In the genomic region with DNA sequence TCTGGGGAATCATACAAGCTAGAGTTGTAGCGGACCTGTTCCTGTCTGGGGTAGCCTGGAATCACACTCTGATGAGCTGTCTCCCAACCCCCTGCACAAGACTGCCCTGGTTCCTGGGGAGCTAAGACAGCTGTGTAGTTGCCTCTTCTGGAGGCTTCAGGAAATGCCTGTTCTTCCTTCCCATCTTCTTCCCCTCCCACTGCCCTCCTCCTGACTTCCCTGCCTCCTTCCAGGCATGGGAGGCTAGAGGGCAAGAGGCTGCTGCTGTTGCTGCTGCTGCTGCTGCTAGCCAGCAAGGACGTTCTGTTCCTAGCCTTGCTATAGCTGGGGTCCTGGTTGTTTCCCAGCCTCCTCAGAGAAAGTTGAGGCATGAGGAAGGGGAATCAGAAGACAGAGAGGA, we compare ENCODE assay signal across 14 mouse cellular contexts. TPM values are rescaled to one million over a fixed set of nuclear protein-coding genes. Genes with fewer than 3 reads are reported as not detected.
DNase-seq lines count a peak whose midpoint lies in the region; ATAC-seq and TF ChIP-seq lines count a peak whose summit lies in the region.
"Had no signal": no experiment of that assay in that cellular context is flagged by ENCODE, and none has a peak within 500 bp of the region (broad histone marks: within the 10 kb centered on the region; RNA-seq: fewer than 3 reads in every experiment).

No protein-coding gene starts in this region.

- no peak overlapping the region for H3K4me3 ChIP-seq in liver, adult 2 months (ENCODE audit: insufficient read depth, low read depth, low read length)
- H3K4me3 ChIP-seq in liver, embryonic 11.5 days (ENCODE audit: low read depth, low read length), result no peak overlapping the region
- H3K4me3 ChIP-seq in limb, embryonic 11.5 days (ENCODE audit: low read depth, low read length), result no peak overlapping the region
- no peak overlapping the region for H3K4me3 ChIP-seq in stomach, postnatal 0 days (ENCODE audit: low read depth, low read length)
- H3K4me3 ChIP-seq in hindbrain, embryonic 14.5 days (replicated peaks; ENCODE audit: low read length), result no peak overlapping the region
- H3K4me3 ChIP-seq in hindbrain, postnatal 0 days (ENCODE audit: low read length), result no peak overlapping the region

- peaks cover 7% of the 10 kb centered on the region; the same call in 1 of the 2 replicates for H3K4me1 ChIP-seq in liver, adult 2 months (ENCODE audit: control insufficient read depth, insufficient read depth, low read length)
- H3K4me1 ChIP-seq in liver, embryonic 11.5 days (replicated peaks; ENCODE audit: control insufficient read depth, insufficient read depth, low read length), result peaks cover 2% of the 10 kb centered on the region; the same call in 1 of the 2 replicates
- H3K4me1 ChIP-seq in limb, embryonic 11.5 days (ENCODE audit: control insufficient read depth, insufficient read depth, low read length), result peaks cover 6% of the 10 kb centered on the region; the same call in 1 of the 2 replicates
- H3K4me1 ChIP-seq in stomach, postnatal 0 days (replicated peaks; ENCODE audit: control insufficient read depth, insufficient read depth), result no peaks in the 10 kb centered on the region
- H3K4me1 ChIP-seq in hindbrain, embryonic 14.5 days (replicated peaks; ENCODE audit: control insufficient read depth, insufficient read depth, low read length), result no peaks in the 10 kb centered on the region
- H3K4me1 ChIP-seq in hindbrain, postnatal 0 days (ENCODE audit: insufficient read depth, low read length), result no peaks in the 10 kb centered on the region

- ATAC-seq in liver, embryonic 11.5 days (replicated peaks; ENCODE audit: low FRiP score), result no peak
- no peak for ATAC-seq in limb, embryonic 11.5 days (ENCODE audit: insufficient number of reproducible peaks, low FRiP score, low TSS enrichment, low read depth)
- ATAC-seq in stomach, postnatal 0 days (ENCODE audit: low FRiP score, low TSS enrichment), result no peak
- ATAC-seq in hindbrain, embryonic 14.5 days (ENCODE audit: low FRiP score), result no peak
- ATAC-seq in hindbrain, postnatal 0 days, result no peak

- 64% methylated on average over 2 of the region's 2 CpGs for WGBS in liver, adult 2 months
- 35% methylated on average over 2 of the region's 2 CpGs for whole genome bisulfite sequencing in liver, embryonic 11.5 days
- WGBS in limb, embryonic 11.5 days, result 48% methylated on average over 2 of the region's 2 CpGs
- 34% methylated on average over 2 of the region's 2 CpGs for WGBS in stomach, postnatal 0 days
- WGBS in hindbrain, embryonic 14.5 days, result 49% methylated on average over 2 of the region's 2 CpGs
- 62% methylated on average over 2 of the region's 2 CpGs for WGBS in hindbrain, postnatal 0 days

- no peak for TF ChIP-seq EP300 in stomach, postnatal 0 days (optimal IDR thresholded peaks at IDR 0.05)

- no peak for TF ChIP-seq CTCF in liver, adult 2 months (IDR thresholded peaks at IDR 0.05; ENCODE audit: low read depth, low read length)
- no peak for TF ChIP-seq CTCF in stomach, postnatal 0 days (IDR thresholded peaks at IDR 0.05; ENCODE audit: low read depth)
- TF ChIP-seq CTCF in hindbrain, postnatal 0 days (IDR thresholded peaks at IDR 0.05; ENCODE audit: low read depth), result no peak

- H3K79me2 ChIP-seq in liver, adult 2 months (ENCODE audit: control insufficient read depth, insufficient read depth, low read length), result no peaks in the 10 kb centered on the region; the same call in 1 of the 2 replicates

- H3K36me3 ChIP-seq in liver, adult 2 months (ENCODE audit: control insufficient read depth, insufficient read depth, low read length), result no peaks in the 10 kb centered on the region
- H3K36me3 ChIP-seq in liver, embryonic 11.5 days (ENCODE audit: control insufficient read depth, insufficient read depth, low read length), result no peaks in the 10 kb centered on the region
- H3K36me3 ChIP-seq in limb, embryonic 11.5 days (ENCODE audit: control insufficient read depth, insufficient read depth, low read length), result no peaks in the 10 kb centered on the region
- no peaks in the 10 kb centered on the region for H3K36me3 ChIP-seq in stomach, postnatal 0 days (ENCODE audit: control insufficient read depth, insufficient read depth, low read length)
- H3K36me3 ChIP-seq in hindbrain, embryonic 14.5 days (replicated peaks; ENCODE audit: control insufficient read depth, insufficient read depth), result no peaks in the 10 kb centered on the region
- no peaks in the 10 kb centered on the region for H3K36me3 ChIP-seq in hindbrain, postnatal 0 days (ENCODE audit: insufficient read depth, low read length)

- H3K9ac ChIP-seq in liver, adult 2 months (ENCODE audit: low read depth, low read length), result no peak overlapping the region
- no peak overlapping the region for H3K9ac ChIP-seq in liver, embryonic 11.5 days (ENCODE audit: low read depth, low read length)
- H3K9ac ChIP-seq in limb, embryonic 11.5 days (ENCODE audit: low read length), result no peak overlapping the region
- no peak overlapping the region for H3K9ac ChIP-seq in stomach, postnatal 0 days (ENCODE audit: low read length)
- H3K9ac ChIP-seq in hindbrain, embryonic 14.5 days, result no peak overlapping the region
- no peak overlapping the region for H3K9ac ChIP-seq in hindbrain, postnatal 0 days (replicated peaks; ENCODE audit: low read length)

- TF ChIP-seq POLR2A in liver, adult 2 months (IDR thresholded peaks at IDR 0.05; ENCODE audit: extremely low read depth, insufficient read depth, low read length), result no peak

- peak overlapping the region; percentile 74 for H3K27ac ChIP-seq in liver, adult 2 months (replicated peaks; ENCODE audit: insufficient read depth, low read depth, low read length)
- no peak overlapping the region for H3K27ac ChIP-seq in liver, embryonic 11.5 days (ENCODE audit: low read depth, low read length)
- H3K27ac ChIP-seq in limb, embryonic 11.5 days (replicated peaks; ENCODE audit: low read depth, low read length), result 0 out of 2 replicates have a peak overlapping the region, but pooled peaks have one; percentile 14
- H3K27ac ChIP-seq in stomach, postnatal 0 days (replicated peaks), result peak overlapping the region; percentile 70
- H3K27ac ChIP-seq in hindbrain, embryonic 14.5 days, result no peak overlapping the region
- H3K27ac ChIP-seq in hindbrain, postnatal 0 days, result no peak overlapping the region

- no peaks in the 10 kb centered on the region for H3K27me3 ChIP-seq in liver, adult 2 months (ENCODE audit: control insufficient read depth, insufficient read depth, low read length)
- H3K27me3 ChIP-seq in liver, embryonic 11.5 days (replicated peaks; ENCODE audit: control insufficient read depth, insufficient read depth, low read length), result peaks cover 29% of the 10 kb centered on the region
- H3K27me3 ChIP-seq in limb, embryonic 11.5 days (ENCODE audit: control insufficient read depth, insufficient read depth, low read length), result peaks cover 7% of the 10 kb centered on the region
- no peaks in the 10 kb centered on the region for H3K27me3 ChIP-seq in stomach, postnatal 0 days (ENCODE audit: control insufficient read depth, insufficient read depth, low read length)
- H3K27me3 ChIP-seq in hindbrain, embryonic 14.5 days (ENCODE audit: control insufficient read depth, insufficient read depth, low read length), result no peaks in the 10 kb centered on the region; the same call in 1 of the 2 replicates
- H3K27me3 ChIP-seq in hindbrain, postnatal 0 days (ENCODE audit: insufficient read depth, low read length), result no peaks in the 10 kb centered on the region
- H3K27me3 ChIP-seq: CH12.LX had no signal

- no peaks in the 10 kb centered on the region for H3K9me3 ChIP-seq in liver, embryonic 11.5 days (ENCODE audit: control insufficient read depth, low read length)
- H3K9me3 ChIP-seq in limb, embryonic 11.5 days (ENCODE audit: control insufficient read depth, low read length), result no peaks in the 10 kb centered on the region
- H3K9me3 ChIP-seq in stomach, postnatal 0 days (ENCODE audit: control insufficient read depth, low read length), result no peaks in the 10 kb centered on the region
- no peaks in the 10 kb centered on the region for H3K9me3 ChIP-seq in hindbrain, embryonic 14.5 days (ENCODE audit: control insufficient read depth, low read length)
- no peaks in the 10 kb centered on the region for H3K9me3 ChIP-seq in hindbrain, postnatal 0 days (ENCODE audit: low read length)

- DNase-seq in liver, adult 2 months (ENCODE audit: extremely low read depth, low read depth, low spot score), result peak; percentile 17
- no peak for DNase-seq in liver, embryonic 11.5 days (ENCODE audit: low spot score)
- peak; percentile 33 for DNase-seq in kidney, adult 11 months
- no peak for DNase-seq in limb, embryonic 11.5 days (ENCODE audit: low spot score)
- no peak for DNase-seq in stomach, postnatal 0 days (ENCODE audit: low spot score)
- no peak for DNase-seq in hindbrain, embryonic 14.5 days (ENCODE audit: low spot score)
- no peak for DNase-seq in hindbrain, postnatal 0 days (ENCODE audit: low spot score)
- DNase-seq in cerebellum, postnatal 25 days, result no peak

- H3K4me2 ChIP-seq in liver, embryonic 11.5 days, result no peak overlapping the region
- H3K4me2 ChIP-seq in limb, embryonic 11.5 days (ENCODE audit: low read depth, severe bottlenecking), result no peak overlapping the region
- H3K4me2 ChIP-seq in stomach, postnatal 0 days (replicated peaks; ENCODE audit: low read depth), result no peak overlapping the region
- no peak overlapping the region for H3K4me2 ChIP-seq in hindbrain, embryonic 14.5 days (replicated peaks)
- no peak overlapping the region for H3K4me2 ChIP-seq in hindbrain, postnatal 0 days (ENCODE audit: low read depth, low read length)

RNA-seq across cellular contexts. Expression of gene Bgn, which starts 3.1 kb away (rescaled TPM):
- 27.1 and 47.0 TPM in 2 replicates for total RNA-seq in liver, adult 2 months (2014; rRNA removed)
- polyA plus RNA-seq in liver, adult 2 months (2012; rRNA removed), result 71.9 and 78.9 TPM in 2 replicates
- 21.5 and 22.9 TPM in 2 replicates for polyA plus RNA-seq in liver, embryonic 11.5 days (2014; fragmentation: Nextera tagmentation; extraction: Ambion mirVana)
- polyA plus RNA-seq in limb, embryonic 11.5 days (2014; fragmentation: Nextera tagmentation; extraction: Ambion mirVana), result 22.0 and 23.1 TPM in 2 replicates
- polyA plus RNA-seq in stomach, postnatal 0 days (2015; fragmentation: Nextera tagmentation; extraction: Ambion mirVana), result 88.0 and 89.2 TPM in 2 replicates
- 35.0 and 40.7 TPM in 2 replicates for polyA plus RNA-seq in hindbrain, embryonic 14.5 days (2014; fragmentation: Nextera tagmentation; extraction: Ambion mirVana)
- 51.9 and 68.9 TPM in 2 replicates for total RNA-seq in hindbrain, postnatal 0 days (2014; rRNA removed)
- 17.9 and 23.7 TPM in 2 replicates for polyA plus RNA-seq in hindbrain, postnatal 0 days (2015; fragmentation: Nextera tagmentation; extraction: Ambion mirVana)
- total RNA-seq: CH12.LX; monocyte, adult 5-6 weeks had no signal

RNA-seq across cellular contexts. Expression of gene Haus7, which starts 21.5 kb away (rescaled TPM):
- total RNA-seq in liver, adult 2 months (2014; rRNA removed), result 12.9 and 15.5 TPM in 2 replicates
- polyA plus RNA-seq in liver, adult 2 months (2012; rRNA removed), result 11.2 and 12.8 TPM in 2 replicates
- polyA plus RNA-seq in liver, embryonic 11.5 days (2014; fragmentation: Nextera tagmentation; extraction: Ambion mirVana), result 66.2 and 67.8 TPM in 2 replicates
- 95.0 and 99.5 TPM in 2 replicates for polyA plus RNA-seq in limb, embryonic 11.5 days (2014; fragmentation: Nextera tagmentation; extraction: Ambion mirVana)
- polyA plus RNA-seq in stomach, postnatal 0 days (2015; fragmentation: Nextera tagmentation; extraction: Ambion mirVana), result 35.7 and 36.6 TPM in 2 replicates
- 59.8 and 66.9 TPM in 2 replicates for polyA plus RNA-seq in hindbrain, embryonic 14.5 days (2014; fragmentation: Nextera tagmentation; extraction: Ambion mirVana)
- total RNA-seq in hindbrain, postnatal 0 days (2014; rRNA removed), result 22.0 and 33.5 TPM in 2 replicates
- 62.8 and 63.7 TPM in 2 replicates for polyA plus RNA-seq in hindbrain, postnatal 0 days (2015; fragmentation: Nextera tagmentation; extraction: Ambion mirVana)

RNA-seq across cellular contexts. Expression of gene Atp2b3, which starts 22.6 kb away (rescaled TPM):
- 0.07 TPM in 1 of 2 replicates, not detected in the other for total RNA-seq in liver, adult 2 months (2014; rRNA removed)
- not detected in 2 replicates for polyA plus RNA-seq in liver, adult 2 months (2012; rRNA removed)
- 0.09 and 0.10 TPM in 2 replicates for polyA plus RNA-seq in liver, embryonic 11.5 days (2014; fragmentation: Nextera tagmentation; extraction: Ambion mirVana)
- polyA plus RNA-seq in limb, embryonic 11.5 days (2014; fragmentation: Nextera tagmentation; extraction: Ambion mirVana), result 0.04 and 0.11 TPM in 2 replicates
- polyA plus RNA-seq in stomach, postnatal 0 days (2015; fragmentation: Nextera tagmentation; extraction: Ambion mirVana), result 0.07 and 0.12 TPM in 2 replicates
- 8.4 and 9.5 TPM in 2 replicates for polyA plus RNA-seq in hindbrain, embryonic 14.5 days (2014; fragmentation: Nextera tagmentation; extraction: Ambion mirVana)
- 40.9 and 44.0 TPM in 2 replicates for total RNA-seq in hindbrain, postnatal 0 days (2014; rRNA removed)
- 8.1 and 8.2 TPM in 2 replicates for polyA plus RNA-seq in hindbrain, postnatal 0 days (2015; fragmentation: Nextera tagmentation; extraction: Ambion mirVana)
- total RNA-seq: CH12.LX; monocyte, adult 5-6 weeks had no signal

RNA-seq across cellular contexts. Expression of gene Trex2, which starts 45.2 kb away (rescaled TPM):
- not detected in 2 replicates for total RNA-seq in liver, adult 2 months (2014; rRNA removed)
- not detected in 2 replicates for polyA plus RNA-seq in liver, adult 2 months (2012; rRNA removed)
- not detected in 2 replicates for polyA plus RNA-seq in liver, embryonic 11.5 days (2014; fragmentation: Nextera tagmentation; extraction: Ambion mirVana)
- not detected in 2 replicates for polyA plus RNA-seq in limb, embryonic 11.5 days (2014; fragmentation: Nextera tagmentation; extraction: Ambion mirVana)
- polyA plus RNA-seq in stomach, postnatal 0 days (2015; fragmentation: Nextera tagmentation; extraction: Ambion mirVana), result 98.8 and 103 TPM in 2 replicates
- polyA plus RNA-seq in hindbrain, embryonic 14.5 days (2014; fragmentation: Nextera tagmentation; extraction: Ambion mirVana), result not detected in 2 replicates
- total RNA-seq in hindbrain, postnatal 0 days (2014; rRNA removed), result not detected in 2 replicates
- not detected in 2 replicates for polyA plus RNA-seq in hindbrain, postnatal 0 days (2015; fragmentation: Nextera tagmentation; extraction: Ambion mirVana)
- total RNA-seq: CH12.LX; layer of hippocampus, postnatal 10 days; monocyte, adult 5-6 weeks had no signal
- polyA plus RNA-seq: cortical plate, adult 2 months; hindbrain, embryonic 11.5 days; liver, embryonic 16.5 days had no signal

Comparison
In these comparisons a context has a peak if more than half of its experiments do, and no peak if none do; other contexts are left out.
1. DNase-seq: peak in liver, adult 2 months (single experiment) and kidney, adult 11 months (single experiment); none in liver, embryonic 11.5 days (single experiment), limb, embryonic 11.5 days (single experiment), stomach, postnatal 0 days (single experiment), hindbrain, embryonic 14.5 days (single experiment), hindbrain, postnatal 0 days (single experiment) and cerebellum, postnatal 25 days (0 of 2).
2. H3K27ac ChIP-seq: peak in liver, adult 2 months (single experiment), limb, embryonic 11.5 days (single experiment) and stomach, postnatal 0 days (single experiment); none in liver, embryonic 11.5 days (single experiment), hindbrain, embryonic 14.5 days (single experiment) and hindbrain, postnatal 0 days (single experiment).